Mouse (Mus musculus) kidney, embryonic 16.5 days (tissue): Measurements from ENCODE around the gene Gm48551. TPM values are rescaled to one million over a fixed set of nuclear protein-coding genes. Genes with fewer than 3 reads are reported as not detected.

Experiments used
- ATAC-seq: fragments of 200-750 bp; cut with Nextera tagmentation; 2 replicates; pipeline ENCODE4 v1.8.0; 2017; ENCODE audit warnings: moderate TSS enrichment; ENCODE audit not compliant: low FRiP score, low TSS enrichment
- H3K27ac ChIP-seq: fragments of 300-500 bp; sonication (generic); 2 replicates; pipeline ENCODE4 v1.5.1; 2014; ENCODE audit warnings: low read length
- H3K27me3 ChIP-seq: fragments of 300-500 bp; sonication (generic); 2 replicates; pipeline ENCODE4 v1.6.1; 2014; ENCODE audit warnings: low read length, control low read depth, mixed read lengths; ENCODE audit not compliant: insufficient read depth
- H3K36me3 ChIP-seq: fragments of 300-500 bp; sonication (generic); 2 replicates; pipeline ENCODE4 v1.6.1; 2014; ENCODE audit warnings: low read length, control low read depth, mixed read lengths; ENCODE audit not compliant: insufficient read depth
- H3K4me1 ChIP-seq: fragments of 300-500 bp; sonication (generic); 2 replicates; pipeline ENCODE4 v1.6.1; 2014; ENCODE audit warnings: low read length, control low read depth, mixed read lengths; ENCODE audit not compliant: insufficient read depth
- H3K4me2 ChIP-seq: fragments of 300-500 bp; sonication (generic); replicated peaks from 2 replicates; pipeline ENCODE4 v1.6.1; 2014; ENCODE audit warnings: low read depth, low read length
- H3K4me3 ChIP-seq: fragments of 300-500 bp; sonication (generic); 2 replicates; pipeline ENCODE4 v1.5.1; 2014; ENCODE audit warnings: mild to moderate bottlenecking, low read length
- H3K9ac ChIP-seq: fragments of 300-500 bp; sonication (generic); replicated peaks from 2 replicates; pipeline ENCODE4 v1.6.1; 2014; ENCODE audit warnings: low read length
- H3K9me3 ChIP-seq: fragments of 300-500 bp; sonication (generic); 2 replicates; pipeline ENCODE4 v1.6.1; 2016; ENCODE audit warnings: low read length, control low read depth
- whole genome bisulfite sequencing: fragments of 180-500 bp; shearing (Covaris S2); extraction: QIAGEN DNeasy Blood & Tissue Kit; methylation state at CpG from one replicate; pipeline ENCODE4 v1.1.7; 2014; 5-methylcytosine and 5-hydroxymethylcytosine counted together
- polyA plus RNA-seq: library from polyadenylated mRNA; unstranded; fragments of >200 nt; fragmentation: Nextera tagmentation; extraction: Ambion mirVana; gene quantifications from 2 replicates; pipeline ENCODE4 v1.2.1, GENCODE M21; 2015

Gm48551 gene
- polyA plus RNA-seq, 1 experiment from 2014 or later = 5.0 TPM

DNA sequence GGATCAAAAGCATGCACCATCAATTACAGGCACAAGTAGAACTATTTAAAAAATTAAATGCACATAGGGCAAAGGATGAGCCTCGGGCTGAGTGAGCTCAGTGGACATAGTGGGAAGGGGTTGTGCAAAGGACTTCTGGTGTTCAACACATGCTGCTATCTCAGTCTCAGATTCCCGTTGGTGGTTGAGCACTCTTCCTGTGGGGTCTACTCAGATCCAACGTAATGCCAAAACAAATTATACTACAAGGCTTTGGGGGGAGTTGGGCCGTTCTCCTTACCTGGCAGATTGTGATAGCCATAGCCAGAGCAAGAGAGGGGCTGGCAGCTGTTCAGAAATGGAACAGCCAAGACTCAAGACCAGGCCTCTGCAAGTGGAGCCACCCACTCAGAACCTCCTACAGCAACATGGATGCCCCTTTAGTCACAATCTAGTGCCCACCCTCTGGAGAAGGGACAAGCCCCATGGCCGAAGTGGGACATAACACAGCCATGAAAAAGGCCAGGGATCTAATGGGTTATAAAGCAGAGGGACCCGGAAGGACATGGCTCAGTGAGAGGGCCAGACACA, 4.4 kb upstream of the Gm48551 start:
- peaks cover 23% of the 10 kb centered on the region for H3K4me1 ChIP-seq
- no peaks in the 10 kb centered on the region for H3K27me3 ChIP-seq
- no peak for ATAC-seq
- WGBS = 89% methylated on average over 6 of the region's 6 CpGs
- no peak overlapping the region for H3K9ac ChIP-seq
- H3K4me2 ChIP-seq = no peak overlapping the region
- H3K27ac ChIP-seq = no peak overlapping the region
- H3K36me3 ChIP-seq = peaks cover 9% of the 10 kb centered on the region
- no peaks in the 10 kb centered on the region for H3K9me3 ChIP-seq
- H3K4me3 ChIP-seq = no peak overlapping the region

DNA sequence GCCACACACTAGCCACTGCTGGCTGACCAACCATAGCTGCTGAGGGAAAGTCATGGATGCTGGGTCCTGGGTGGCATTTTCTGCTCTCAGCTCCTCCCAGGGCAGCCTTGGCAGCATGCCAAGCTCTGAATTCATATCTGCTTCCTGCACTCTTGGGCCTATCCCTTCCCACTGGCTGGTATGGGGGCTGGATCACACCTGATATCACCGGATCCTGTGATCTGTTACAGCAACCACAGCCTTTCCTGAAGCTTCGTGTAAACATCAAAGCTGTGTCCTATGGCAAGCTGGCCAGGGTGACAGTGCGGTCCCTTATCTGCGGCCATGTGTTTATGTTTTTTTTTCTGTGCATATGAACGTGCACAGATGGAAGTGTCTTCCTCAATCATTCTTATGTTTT, 2.2 kb upstream of the Gm48551 start:
- H3K9me3 ChIP-seq = no peaks in the 10 kb centered on the region
- peaks cover 9% of the 10 kb centered on the region for H3K36me3 ChIP-seq
- WGBS = 66% methylated on average over 5 of the region's 5 CpGs
- H3K27ac ChIP-seq = peak overlapping the region; percentile 48
- H3K4me1 ChIP-seq = peaks cover 22% of the 10 kb centered on the region
- H3K4me3 ChIP-seq = no peak overlapping the region
- H3K27me3 ChIP-seq = no peaks in the 10 kb centered on the region
- no peak overlapping the region for H3K4me2 ChIP-seq
- H3K9ac ChIP-seq = no peak overlapping the region
- no peak for ATAC-seq

DNA sequence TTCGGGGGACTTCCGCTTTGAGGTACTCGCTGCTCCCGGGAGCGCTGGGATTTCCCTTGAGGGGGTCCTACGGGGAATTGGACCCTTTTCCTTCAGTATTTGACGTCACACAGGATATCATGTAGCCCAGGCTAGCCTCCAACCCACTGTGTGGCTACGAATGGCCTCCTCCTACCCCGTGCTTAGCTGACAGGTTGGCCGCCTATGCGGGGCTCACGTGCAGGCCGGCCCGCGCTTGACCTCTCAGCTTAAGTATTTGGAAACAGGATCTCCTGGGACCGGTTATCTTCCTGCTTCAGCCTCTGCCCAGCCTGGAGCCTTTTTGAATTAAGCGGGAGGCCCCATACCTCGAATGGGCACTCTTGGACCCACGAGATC, 328 bp downstream of the Gm48551 start:
- no peaks in the 10 kb centered on the region for H3K27me3 ChIP-seq
- peak overlapping the region; percentile 94 for H3K4me3 ChIP-seq
- H3K4me2 ChIP-seq = peak overlapping the region; percentile 94
- peak; percentile 23 for ATAC-seq
- H3K36me3 ChIP-seq = peaks cover 26% of the 10 kb centered on the region
- H3K9me3 ChIP-seq = no peaks in the 10 kb centered on the region
- 0% methylated on average over 19 of the region's 19 CpGs for WGBS
- H3K4me1 ChIP-seq = peaks cover 16% of the 10 kb centered on the region
- peak overlapping the region; percentile 89 for H3K9ac ChIP-seq
- H3K27ac ChIP-seq = peak overlapping the region; percentile 85

DNA sequence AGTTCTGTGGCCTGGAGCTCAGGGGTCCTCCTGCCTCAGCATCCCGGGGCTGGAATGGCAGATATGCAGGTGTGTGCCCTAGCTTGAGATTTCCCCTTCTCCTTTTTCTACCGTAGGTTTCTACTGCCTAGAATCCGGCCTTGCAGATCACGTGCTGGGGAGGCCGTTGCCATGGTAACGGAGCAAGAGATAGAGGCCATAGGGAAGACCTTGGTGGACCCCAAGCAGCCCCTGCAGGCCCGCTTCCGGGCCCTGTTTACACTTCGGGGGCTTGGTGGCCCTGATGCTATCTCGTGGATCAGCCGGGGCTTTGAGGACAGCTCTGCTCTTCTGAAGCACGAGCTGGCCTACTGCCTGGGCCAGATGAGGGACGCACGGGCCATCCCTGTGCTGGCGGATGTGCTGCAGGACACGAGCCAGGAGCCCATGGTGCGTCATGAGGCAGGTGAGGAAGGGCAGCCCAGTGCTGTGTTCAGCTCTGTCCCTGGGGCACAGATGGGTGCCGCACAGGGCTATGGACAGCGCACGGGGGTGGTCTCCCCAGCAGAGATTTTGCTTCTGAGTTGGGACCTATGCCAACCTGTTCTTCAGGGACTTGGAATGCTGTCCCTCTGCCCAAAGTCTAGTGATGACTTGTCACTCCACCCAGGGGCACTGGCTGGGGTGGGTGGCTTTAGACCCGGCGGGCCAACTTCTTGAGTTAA, 1.5 kb downstream of the Gm48551 start:
- Histone ChIP-seq H3K27me3 (no peaks in the 10 kb centered on the region), H3K4me1 (peaks cover 22% of the 10 kb centered on the region), H3K4me3 (peak overlapping the region; percentile 94), H3K27ac (0 out of 2 replicates have a peak overlapping the region, but pooled peaks have one; percentile 12), H3K36me3 (peaks cover 29% of the 10 kb centered on the region), H3K9me3 (no peaks in the 10 kb centered on the region), H3K4me2 (peak overlapping the region; percentile 94), H3K9ac (peak overlapping the region; percentile 89)
- 80% methylated on average over 22 of the region's 22 CpGs for WGBS
- ATAC-seq = no peak

DNA sequence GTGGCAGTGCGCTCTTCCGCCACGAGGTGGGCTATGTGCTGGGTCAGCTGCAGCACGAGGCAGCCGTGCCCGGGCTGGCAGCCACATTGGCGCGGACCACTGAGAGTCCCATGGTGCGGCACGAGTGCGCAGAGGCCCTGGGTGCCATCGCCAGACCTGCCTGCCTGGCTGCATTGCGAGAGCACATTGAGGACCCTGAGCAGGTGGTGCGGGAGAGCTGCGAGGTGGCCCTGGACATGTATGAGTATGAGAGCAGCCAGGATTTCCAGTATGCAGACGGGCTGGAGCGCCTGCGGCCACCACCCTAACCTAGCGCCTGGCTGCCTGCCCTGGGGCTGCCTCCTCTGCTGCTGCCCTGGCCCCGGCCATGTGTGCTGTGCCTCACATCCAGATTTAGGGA, 3.5 kb downstream of the Gm48551 start:
- WGBS = 94% methylated on average over 20 of the region's 20 CpGs
- ATAC-seq = no peak
- Histone ChIP-seq H3K4me2 (no peak overlapping the region), H3K4me1 (peaks cover 27% of the 10 kb centered on the region), H3K36me3 (peaks cover 29% of the 10 kb centered on the region), H3K4me3 (no peak overlapping the region), H3K27ac (no peak overlapping the region), H3K9me3 (no peaks in the 10 kb centered on the region), H3K27me3 (no peaks in the 10 kb centered on the region), H3K9ac (no peak overlapping the region)

DNA sequence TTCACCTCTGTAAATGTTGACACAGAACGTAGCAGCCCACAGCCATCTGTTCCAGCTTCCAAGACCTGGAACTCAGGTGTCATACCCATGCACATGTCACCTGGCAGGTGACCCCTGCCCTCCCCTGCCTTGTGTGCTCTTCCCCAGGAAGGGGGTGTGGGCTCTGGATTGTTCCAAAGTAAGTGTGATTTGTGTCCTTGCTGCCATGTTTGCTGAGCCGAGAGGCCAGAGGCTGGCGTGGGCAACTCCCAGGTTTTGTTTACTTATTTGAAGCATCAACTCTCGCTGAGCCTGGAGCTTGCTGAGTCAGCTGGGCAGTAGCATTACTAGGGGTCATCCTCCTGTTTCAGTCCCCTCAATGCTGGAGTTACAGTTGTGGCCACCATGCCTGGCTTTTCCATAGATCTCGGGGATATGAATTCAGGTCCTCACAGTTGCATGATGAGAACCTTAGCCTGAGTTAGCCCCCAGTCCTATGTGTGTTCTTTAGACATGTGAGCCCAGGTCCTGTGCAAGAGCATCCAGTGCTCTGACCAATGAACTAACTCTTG, 4.3 kb downstream of the Gm48551 start, which contains the start of gene Gm48552:
Gene Gm48552, plus strand, starts transcription at position 501 of the 551 bp plus-strand sequence.
- H3K27ac ChIP-seq = peak within 1 kb of the TSS; percentile 44; the same call in 1 of the 2 replicates

GRCm38 (mm10) chr10:81389373-81389772, 5.1 kb downstream of the Gm48551 start:
- Histone ChIP-seq H3K4me2 (no peak overlapping the region), H3K9me3 (no peaks in the 10 kb centered on the region), H3K27ac (peak overlapping the region; percentile 44; the same call in 1 of the 2 replicates), H3K4me1 (peaks cover 41% of the 10 kb centered on the region), H3K36me3 (peaks cover 29% of the 10 kb centered on the region), H3K4me3 (no peak overlapping the region), H3K9ac (no peak overlapping the region; the same call in 1 of the 2 replicates), H3K27me3 (no peaks in the 10 kb centered on the region)
- ATAC-seq = no peak; the same call in 1 of the 2 replicates
- 50% methylated on average over 3 of the region's 3 CpGs for WGBS

More for the DNA sequence above, 4.3 kb downstream of the Gm48551 start, which contains the start of gene Gm48552:
- H3K9ac ChIP-seq = peak within 1 kb of the TSS; percentile 5; the same call in 1 of the 2 replicates
- no peaks in the 10 kb centered on the region for H3K9me3 ChIP-seq
- 69% methylated on average over 5 of the region's 5 CpGs for WGBS
- no peaks in the 10 kb centered on the region for H3K27me3 ChIP-seq
- peaks cover 35% of the 10 kb centered on the region for H3K4me1 ChIP-seq
- no peak within 1 kb of the TSS for H3K4me3 ChIP-seq
- peaks cover 29% of the 10 kb centered on the region for H3K36me3 ChIP-seq
- no peak within 1 kb of the TSS for H3K4me2 ChIP-seq
- no peak for ATAC-seq

GRCm38 (mm10) chr10:81389801-81390677, 5.8 kb downstream of the Gm48551 start:
- 58% methylated on average over 23 of the region's 23 CpGs for WGBS
- H3K36me3 ChIP-seq = peaks cover 29% of the 10 kb centered on the region
- no peaks in the 10 kb centered on the region for H3K27me3 ChIP-seq
- H3K9me3 ChIP-seq = no peaks in the 10 kb centered on the region
- no peak overlapping the region for H3K4me2 ChIP-seq
- H3K4me1 ChIP-seq = peaks cover 39% of the 10 kb centered on the region
- H3K4me3 ChIP-seq = no peak overlapping the region
- peak overlapping the region; percentile 44; the same call in 1 of the 2 replicates for H3K27ac ChIP-seq
- peak; percentile 37 for ATAC-seq
- peak overlapping the region; percentile 31 for H3K9ac ChIP-seq

DNA sequence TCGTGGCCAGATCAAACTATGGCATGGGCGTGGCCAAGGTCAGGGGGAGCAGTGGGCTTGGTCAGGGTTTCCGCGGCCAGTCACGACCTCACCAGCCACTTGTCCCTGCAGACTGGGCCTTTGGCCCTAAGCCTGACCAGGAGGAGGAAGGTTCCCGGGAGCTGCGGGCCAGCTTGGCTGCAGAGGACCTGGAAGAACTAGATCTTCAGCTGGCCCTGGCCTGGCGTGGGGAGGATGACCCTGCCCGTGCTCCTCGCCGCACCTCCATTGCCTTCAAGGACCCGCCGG, 6.4 kb downstream of the Gm48551 start:
- Histone ChIP-seq H3K4me1 (peaks cover 33% of the 10 kb centered on the region), H3K27me3 (no peaks in the 10 kb centered on the region), H3K27ac (no peak overlapping the region), H3K36me3 (peaks cover 29% of the 10 kb centered on the region), H3K9me3 (no peaks in the 10 kb centered on the region), H3K9ac (no peak overlapping the region), H3K4me3 (no peak overlapping the region), H3K4me2 (no peak overlapping the region)
- no peak for ATAC-seq
- 93% methylated on average over 13 of the region's 13 CpGs for WGBS
